Mouse (Mus musculus): ENCODE data around the gene Asap3. TPM values are rescaled to one million over a fixed set of nuclear protein-coding genes. Genes with fewer than 3 reads are reported as not detected.

Asap3 gene
- total RNA-seq, 1 experiment, result 4.7 TPM

GRCm38 (mm10) chr4:136179456-136179855, 26.7 kb upstream of the Asap3 start:
- Histone ChIP-seq H3K4me1 (ENCODE audit: control insufficient read depth in 2 of 2, insufficient read depth in 2 of 2, low read length in 2 of 2, poor library complexity in 1 of 2) (peaks cover 6 to 27% of the 10 kb centered on the region in 2 experiments; a peak in 3 of 4 replicates), H3K9me3 (ENCODE audit: control insufficient read depth, insufficient read depth, low read depth, low read length) (no peaks in the 10 kb centered on the region), H3K36me3 (ENCODE audit: control insufficient read depth, insufficient read depth, low read length, poor library complexity, severe bottlenecking) (peaks cover 6% of the 10 kb centered on the region), H3K4me3 (ENCODE audit: insufficient read depth in 1 of 2, low read depth in 1 of 2, low read length in 2 of 2, poor library complexity in 1 of 2, severe bottlenecking in 1 of 2) (peak overlapping the region in 1 of 2 experiments; percentile 72; a peak in 3 of 4 replicates), H3K27ac (ENCODE audit: insufficient read depth, low read depth, low read length, poor library complexity, severe bottlenecking) (no peak overlapping the region; the same call in 1 of the 2 replicates), H3K9ac (ENCODE audit: insufficient read depth, low read depth, low read length, poor library complexity, severe bottlenecking) (no peak overlapping the region; the same call in 1 of the 2 replicates)
- no peak for DNase-seq (ENCODE audit: low read depth, low spot score)
- in situ Hi-C loops (cut with MboI; ENCODE audit: low sequenced_read_pairs in 2 of 2, unreplicated experiment in 2 of 2), result no loop called here
- TF ChIP-seq HCFC1 (IDR thresholded peaks at IDR 0.05; ENCODE audit: borderline replicate concordance, insufficient read depth, low read length), result no peak
- no peak for TF ChIP-seq ZNF384 (IDR thresholded peaks at IDR 0.05; ENCODE audit: low read depth, low read length)
- no peak for TF ChIP-seq MAFK (IDR thresholded peaks at IDR 0.05; ENCODE audit: insufficient read depth, low read depth, low read length)
- no peak for TF ChIP-seq CHD2 (IDR thresholded peaks at IDR 0.05; ENCODE audit: low read depth, low read length)
- TF ChIP-seq ZC3H11A (IDR thresholded peaks at IDR 0.05; ENCODE audit: borderline replicate concordance, low read depth, low read length), result no peak

GRCm38 (mm10) chr4:136179998-136180397, 26.2 kb upstream of the Asap3 start:
- Histone ChIP-seq H3K4me1 (ENCODE audit: control insufficient read depth in 2 of 2, insufficient read depth in 2 of 2, low read length in 2 of 2, poor library complexity in 1 of 2) (peaks cover 6 to 21% of the 10 kb centered on the region in 2 experiments; a peak in 3 of 4 replicates), H3K36me3 (ENCODE audit: control insufficient read depth, insufficient read depth, low read length, poor library complexity, severe bottlenecking) (peaks cover 8% of the 10 kb centered on the region), H3K9ac (ENCODE audit: insufficient read depth, low read depth, low read length, poor library complexity, severe bottlenecking) (peak overlapping the region; percentile 21), H3K9me3 (ENCODE audit: control insufficient read depth, insufficient read depth, low read depth, low read length) (no peaks in the 10 kb centered on the region), H3K27ac (ENCODE audit: insufficient read depth, low read depth, low read length, poor library complexity, severe bottlenecking) (peak overlapping the region; percentile 22), H3K4me3 (ENCODE audit: insufficient read depth in 1 of 2, low read depth in 1 of 2, low read length in 2 of 2, poor library complexity in 1 of 2, severe bottlenecking in 1 of 2) (peak overlapping the region; percentile 53 to 72)
- peak; percentile 94 for DNase-seq (ENCODE audit: low read depth, low spot score)
- TF ChIP-seq MAFK (IDR thresholded peaks at IDR 0.05; ENCODE audit: insufficient read depth, low read depth, low read length) (no peak), CHD2 (IDR thresholded peaks at IDR 0.05; ENCODE audit: low read depth, low read length) (no peak), ZC3H11A (IDR thresholded peaks at IDR 0.05; ENCODE audit: borderline replicate concordance, low read depth, low read length) (no peak), ZNF384 (IDR thresholded peaks at IDR 0.05; ENCODE audit: low read depth, low read length) (no peak), HCFC1 (IDR thresholded peaks at IDR 0.05; ENCODE audit: borderline replicate concordance, insufficient read depth, low read length) (no peak)
- in situ Hi-C loops (cut with MboI; ENCODE audit: low sequenced_read_pairs in 2 of 2, unreplicated experiment in 2 of 2), result no loop called here

GRCm38 (mm10) chr4:136180408-136181330, 25.5 kb upstream of the Asap3 start:
- Histone ChIP-seq H3K4me1 (ENCODE audit: control insufficient read depth in 2 of 2, insufficient read depth in 2 of 2, low read length in 2 of 2, poor library complexity in 1 of 2) (peaks cover 6 to 18% of the 10 kb centered on the region in 2 experiments; a peak in 3 of 4 replicates), H3K9ac (ENCODE audit: insufficient read depth, low read depth, low read length, poor library complexity, severe bottlenecking) (peak overlapping the region; percentile 45), H3K36me3 (ENCODE audit: control insufficient read depth, insufficient read depth, low read length, poor library complexity, severe bottlenecking) (peaks cover 10% of the 10 kb centered on the region), H3K27ac (ENCODE audit: insufficient read depth, low read depth, low read length, poor library complexity, severe bottlenecking) (peak overlapping the region; percentile 35), H3K4me3 (ENCODE audit: insufficient read depth in 1 of 2, low read depth in 1 of 2, low read length in 2 of 2, poor library complexity in 1 of 2, severe bottlenecking in 1 of 2) (peak overlapping the region; percentile 53 to 72), H3K9me3 (ENCODE audit: control insufficient read depth, insufficient read depth, low read depth, low read length) (no peaks in the 10 kb centered on the region)
- DNase-seq (ENCODE audit: low read depth, low spot score), result peak; percentile 90
- in situ Hi-C loops (cut with MboI; ENCODE audit: low sequenced_read_pairs in 2 of 2, unreplicated experiment in 2 of 2), result no loop called here
- peak; percentile 62 for TF ChIP-seq CHD2 (IDR thresholded peaks at IDR 0.05; ENCODE audit: low read depth, low read length)
- no peak for TF ChIP-seq ZC3H11A (IDR thresholded peaks at IDR 0.05; ENCODE audit: borderline replicate concordance, low read depth, low read length)

GRCm38 (mm10) chr4:136181367-136181766, 24.8 kb upstream of the Asap3 start:
- Histone ChIP-seq H3K4me1 (ENCODE audit: control insufficient read depth in 2 of 2, insufficient read depth in 2 of 2, low read length in 2 of 2, poor library complexity in 1 of 2) (peaks cover 4 to 12% of the 10 kb centered on the region in 2 experiments; a peak in 3 of 4 replicates), H3K9me3 (ENCODE audit: control insufficient read depth, insufficient read depth, low read depth, low read length) (no peaks in the 10 kb centered on the region), H3K27ac (ENCODE audit: insufficient read depth, low read depth, low read length, poor library complexity, severe bottlenecking) (0 out of 2 replicates have a peak overlapping the region, but pooled peaks have one; percentile 35), H3K36me3 (ENCODE audit: control insufficient read depth, insufficient read depth, low read length, poor library complexity, severe bottlenecking) (peaks cover 15% of the 10 kb centered on the region), H3K9ac (ENCODE audit: insufficient read depth, low read depth, low read length, poor library complexity, severe bottlenecking) (no peak overlapping the region), H3K4me3 (ENCODE audit: insufficient read depth in 1 of 2, low read depth in 1 of 2, low read length in 2 of 2, poor library complexity in 1 of 2, severe bottlenecking in 1 of 2) (peak overlapping the region; percentile 47; a peak in 3 of 4 replicates)
- in situ Hi-C loops (cut with MboI; ENCODE audit: low sequenced_read_pairs in 2 of 2, unreplicated experiment in 2 of 2), result no loop called here
- TF ChIP-seq ZC3H11A (IDR thresholded peaks at IDR 0.05; ENCODE audit: borderline replicate concordance, low read depth, low read length) (no peak), HCFC1 (IDR thresholded peaks at IDR 0.05; ENCODE audit: borderline replicate concordance, insufficient read depth, low read length) (no peak), MAFK (IDR thresholded peaks at IDR 0.05; ENCODE audit: insufficient read depth, low read depth, low read length) (no peak), ZNF384 (IDR thresholded peaks at IDR 0.05; ENCODE audit: low read depth, low read length) (no peak), CHD2 (IDR thresholded peaks at IDR 0.05; ENCODE audit: low read depth, low read length) (no peak)
- DNase-seq (ENCODE audit: low read depth, low spot score), result no peak
